In the genomic region with DNA sequence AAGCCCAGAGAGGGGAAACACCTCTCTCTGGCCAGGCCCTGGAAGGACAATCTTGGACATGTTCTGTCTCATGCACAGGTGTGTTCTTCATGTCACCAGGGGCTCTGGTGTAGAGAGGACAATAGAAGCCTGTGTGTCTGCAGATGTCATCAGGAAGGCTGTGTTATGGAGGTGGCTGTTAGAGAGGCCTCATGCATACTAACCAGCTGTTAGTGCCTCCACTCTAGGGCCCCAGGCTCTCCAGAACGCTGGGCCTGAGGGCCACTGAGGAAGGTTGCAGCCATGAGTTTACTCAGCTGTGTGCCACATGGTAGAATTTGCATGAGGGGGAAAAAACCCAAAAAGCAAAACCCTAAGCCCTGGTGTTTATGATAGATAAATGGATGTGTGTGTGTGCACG, we compare ENCODE assay signal across 17 mouse cellular contexts. TPM values are rescaled to one million over a fixed set of nuclear protein-coding genes. Genes with fewer than 3 reads are reported as not detected.
DNase-seq lines count a peak whose midpoint lies in the region; ATAC-seq and TF ChIP-seq lines count a peak whose summit lies in the region.
"Had no signal": no experiment of that assay in that cellular context is flagged by ENCODE, and none has a peak within 500 bp of the region (broad histone marks: within the 10 kb centered on the region; RNA-seq: fewer than 3 reads in every experiment).

No protein-coding gene starts in this region.

- no peaks in the 10 kb centered on the region for H3K4me1 ChIP-seq in hindbrain, embryonic 11.5 days (replicated peaks; ENCODE audit: control insufficient read depth, insufficient read depth, low read length)
- no peaks in the 10 kb centered on the region; the same call in 1 of the 2 replicates for H3K4me1 ChIP-seq in hindbrain, embryonic 13.5 days (replicated peaks)
- H3K4me1 ChIP-seq in CH12.LX (ENCODE audit: control insufficient read depth in 1 of 2, insufficient read depth in 2 of 2): peaks cover 7 to 29% of the 10 kb centered on the region in 2 experiments
- H3K4me1 ChIP-seq in limb, embryonic 13.5 days: peaks cover 31% of the 10 kb centered on the region
- no peaks in the 10 kb centered on the region for H3K4me1 ChIP-seq in liver, embryonic 11.5 days (replicated peaks; ENCODE audit: control insufficient read depth, insufficient read depth, low read length)

- ATAC-seq in hindbrain, embryonic 11.5 days (ENCODE audit: low FRiP score): no peak
- no peak for ATAC-seq in hindbrain, embryonic 13.5 days (ENCODE audit: low FRiP score)
- peak; percentile 57 for ATAC-seq in limb, embryonic 13.5 days (ENCODE audit: low FRiP score, low read depth)
- ATAC-seq in liver, embryonic 11.5 days (replicated peaks; ENCODE audit: low FRiP score): no peak

- H3K9me3 ChIP-seq in hindbrain, embryonic 11.5 days (ENCODE audit: control insufficient read depth, low read length): no peaks in the 10 kb centered on the region
- H3K9me3 ChIP-seq in hindbrain, embryonic 13.5 days: no peaks in the 10 kb centered on the region
- no peaks in the 10 kb centered on the region for H3K9me3 ChIP-seq in CH12.LX (replicated peaks; ENCODE audit: low read length)
- no peaks in the 10 kb centered on the region for H3K9me3 ChIP-seq in limb, embryonic 13.5 days
- no peaks in the 10 kb centered on the region for H3K9me3 ChIP-seq in liver, embryonic 11.5 days (ENCODE audit: control insufficient read depth, low read length)
- H3K9me3 ChIP-seq: heart, embryonic 13.5 days had no signal

- TF ChIP-seq POLR2A in CH12.LX (IDR thresholded peaks at IDR 0.05; ENCODE audit: low read depth, low read length): no peak

- no peak overlapping the region for H3K9ac ChIP-seq in hindbrain, embryonic 11.5 days (ENCODE audit: low read depth, low read length)
- no peak overlapping the region for H3K9ac ChIP-seq in hindbrain, embryonic 13.5 days
- no peak overlapping the region for H3K9ac ChIP-seq in CH12.LX (ENCODE audit: insufficient read depth, low read depth)
- no peak overlapping the region for H3K9ac ChIP-seq in limb, embryonic 13.5 days
- H3K9ac ChIP-seq in liver, embryonic 11.5 days (ENCODE audit: low read depth, low read length): no peak overlapping the region
- H3K9ac ChIP-seq: heart, embryonic 13.5 days had no signal

- intact Hi-C loops in heart, postnatal 10 days (cut with DNase I): no loop called here

- H3K79me2 ChIP-seq in CH12.LX (replicated peaks; ENCODE audit: control insufficient read depth, extremely low read depth, insufficient read depth, poor library complexity, severe bottlenecking): no peaks in the 10 kb centered on the region

- no peak for TF ChIP-seq RAD21 in CH12.LX (IDR thresholded peaks at IDR 0.05; ENCODE audit: low read depth, low read length)

- no peak for TF ChIP-seq CTCF in CH12.LX (conservative IDR thresholded peaks at IDR 0.05 in 1 of 2, IDR thresholded peaks at IDR 0.05 in 1 of 2; ENCODE audit: low read depth in 2 of 2, low read length in 2 of 2)

- no peak overlapping the region for H3K4me2 ChIP-seq in hindbrain, embryonic 11.5 days (replicated peaks; ENCODE audit: low read depth, low read length)
- H3K4me2 ChIP-seq in hindbrain, embryonic 13.5 days: no peak overlapping the region
- no peak overlapping the region for H3K4me2 ChIP-seq in CH12.LX (ENCODE audit: insufficient read depth, low read depth, poor library complexity, severe bottlenecking)
- H3K4me2 ChIP-seq in limb, embryonic 13.5 days (replicated peaks): no peak overlapping the region
- no peak overlapping the region for H3K4me2 ChIP-seq in liver, embryonic 11.5 days
- H3K4me2 ChIP-seq: heart, embryonic 13.5 days had no signal

- no peaks in the 10 kb centered on the region for H3K27me3 ChIP-seq in hindbrain, embryonic 11.5 days (ENCODE audit: control insufficient read depth, insufficient read depth, low read length)
- no peaks in the 10 kb centered on the region for H3K27me3 ChIP-seq in hindbrain, embryonic 13.5 days
- no peaks in the 10 kb centered on the region for H3K27me3 ChIP-seq in CH12.LX (replicated peaks)
- H3K27me3 ChIP-seq in limb, embryonic 13.5 days: no peaks in the 10 kb centered on the region
- H3K27me3 ChIP-seq in liver, embryonic 11.5 days (replicated peaks; ENCODE audit: control insufficient read depth, insufficient read depth, low read length): no peaks in the 10 kb centered on the region
- H3K27me3 ChIP-seq: heart, embryonic 13.5 days had no signal

- H3K36me3 ChIP-seq in hindbrain, embryonic 11.5 days (ENCODE audit: control insufficient read depth, insufficient read depth, low read length): no peaks in the 10 kb centered on the region
- H3K36me3 ChIP-seq in hindbrain, embryonic 13.5 days: peaks cover 30% of the 10 kb centered on the region
- peaks cover 17 to 49% of the 10 kb centered on the region in 2 experiments for H3K36me3 ChIP-seq in CH12.LX (replicated peaks in 1 of 2; ENCODE audit: control insufficient read depth in 1 of 2, insufficient read depth in 1 of 2, low read length in 1 of 2)
- peaks cover 25% of the 10 kb centered on the region for H3K36me3 ChIP-seq in limb, embryonic 13.5 days
- H3K36me3 ChIP-seq in liver, embryonic 11.5 days (ENCODE audit: control insufficient read depth, insufficient read depth, low read length): no peaks in the 10 kb centered on the region; the same call in 1 of the 2 replicates

- peak; percentile 3 for DNase-seq in hindbrain, embryonic 11.5 days (ENCODE audit: low spot score)
- peak; percentile 41 for DNase-seq in CH12.LX (ENCODE audit: extremely low read depth)
- DNase-seq in embryo, embryonic 11 days: peak; percentile 44
- no peak for DNase-seq in lung, adult 18-20 months
- DNase-seq in liver, embryonic 11.5 days (ENCODE audit: low spot score): no peak
- DNase-seq in heart, postnatal 10 days: no peak
- DNase-seq: cerebellum, postnatal 10 days; gastrocnemius, postnatal 14 days; kidney, adult 18-20 months; kidney, postnatal 25 days; lung, postnatal 14 days; right cerebral cortex, postnatal 25 days; thymus, postnatal 25 days had no signal

- no peak overlapping the region for H3K4me3 ChIP-seq in hindbrain, embryonic 11.5 days (ENCODE audit: low read depth, low read length)
- no peak overlapping the region for H3K4me3 ChIP-seq in hindbrain, embryonic 13.5 days
- H3K4me3 ChIP-seq in CH12.LX (replicated peaks in 1 of 3; ENCODE audit: low read depth in 2 of 3, low read length in 2 of 3, poor library complexity in 1 of 3): no peak overlapping the region
- no peak overlapping the region for H3K4me3 ChIP-seq in limb, embryonic 13.5 days
- H3K4me3 ChIP-seq in liver, embryonic 11.5 days (ENCODE audit: low read depth, low read length): no peak overlapping the region
- H3K4me3 ChIP-seq: heart, embryonic 13.5 days had no signal

- 58% methylated on average over 2 of the region's 2 CpGs for WGBS in hindbrain, embryonic 11.5 days
- WGBS in hindbrain, embryonic 13.5 days: 75% methylated on average over 2 of the region's 2 CpGs
- WGBS in limb, embryonic 13.5 days: 35% methylated on average over 2 of the region's 2 CpGs
- 81% methylated on average over 2 of the region's 2 CpGs for WGBS in liver, embryonic 11.5 days

- dilution Hi-C loops in CH12.LX (cut with MboI; ENCODE audit: extremely low pct_ligation_motif_present, extremely low pct_unique_long_range_greater_than_20kb, low sequenced_read_pairs): no loop called here

- H3K27ac ChIP-seq in hindbrain, embryonic 11.5 days (ENCODE audit: low read depth, low read length): no peak overlapping the region
- no peak overlapping the region for H3K27ac ChIP-seq in hindbrain, embryonic 13.5 days
- H3K27ac ChIP-seq in CH12.LX (ENCODE audit: insufficient read depth, low read depth): no peak overlapping the region
- H3K27ac ChIP-seq in limb, embryonic 13.5 days: peak overlapping the region; percentile 95
- no peak overlapping the region for H3K27ac ChIP-seq in liver, embryonic 11.5 days (ENCODE audit: low read depth, low read length)

- TF ChIP-seq EP300 in CH12.LX (IDR thresholded peaks at IDR 0.05; ENCODE audit: low read length): no peak

- in situ Hi-C loops in CH12.LX (cut with MboI; ENCODE audit: low pct_ligation_motif_present, low pct_unique_long_range_greater_than_20kb, low sequenced_read_pairs): no loop called here

TF ChIP-seq in CH12.LX, 34 proteins besides CTCF, POLR2A, EP300 and RAD21 (continues in another document):
- no peak for TF ChIP-seq MAFK (IDR thresholded peaks at IDR 0.05; ENCODE audit: insufficient replicate concordance, low read length)
- TF ChIP-seq USF1 (IDR thresholded peaks at IDR 0.05; ENCODE audit: low read depth, low read length): no peak
- no peak for TF ChIP-seq KAT2A (IDR thresholded peaks at IDR 0.05; ENCODE audit: insufficient replicate concordance, low read length)
- TF ChIP-seq CHD2 (IDR thresholded peaks at IDR 0.05; ENCODE audit: low read length): no peak

RNA-seq across cellular contexts. Expression of a gene that starts 25.5 kb away (rescaled TPM):
- polyA plus RNA-seq in hindbrain, embryonic 11.5 days (2014; fragmentation: Nextera tagmentation; extraction: Ambion mirVana): 0.65 and 0.71 TPM in 2 replicates
- polyA plus RNA-seq in hindbrain, embryonic 13.5 days (2015; fragmentation: Nextera tagmentation; extraction: Ambion mirVana): 0.45 and 0.60 TPM in 2 replicates
- total RNA-seq in CH12.LX (2012; rRNA removed) (0.25 TPM in 2 replicates), CH12.LX (2014; rRNA removed) (2.3 and 2.5 TPM in 2 replicates)
- polyA plus RNA-seq in CH12.LX (2012; ENCODE audit: insufficient read length, low read depth): 1.6 and 1.7 TPM in 2 replicates
- polyA plus RNA-seq in limb, embryonic 13.5 days (2015; fragmentation: Nextera tagmentation; extraction: Ambion mirVana): 1.2 and 1.5 TPM in 2 replicates
- polyA plus RNA-seq in liver, embryonic 11.5 days (2014; fragmentation: Nextera tagmentation; extraction: Ambion mirVana): 1.2 and 1.7 TPM in 2 replicates
- total RNA-seq in heart, postnatal 10 days (2021): 1 to 10 TPM; 1.6 TPM

RNA-seq across cellular contexts. Expression of a gene that starts 37.0 kb away (rescaled TPM):
- polyA plus RNA-seq in hindbrain, embryonic 11.5 days (2014; fragmentation: Nextera tagmentation; extraction: Ambion mirVana): 1.1 and 1.2 TPM in 2 replicates
- 2.3 and 2.5 TPM in 2 replicates for polyA plus RNA-seq in hindbrain, embryonic 13.5 days (2015; fragmentation: Nextera tagmentation; extraction: Ambion mirVana)
- total RNA-seq in CH12.LX (2012; rRNA removed): under 0.01 and 0.04 TPM in 2 replicates
- not detected in 2 replicates for total RNA-seq in CH12.LX (2014; rRNA removed)
- polyA plus RNA-seq in CH12.LX (2012; ENCODE audit: insufficient read length, low read depth): 0.08 and 0.14 TPM in 2 replicates
- 1.4 and 1.9 TPM in 2 replicates for polyA plus RNA-seq in limb, embryonic 13.5 days (2015; fragmentation: Nextera tagmentation; extraction: Ambion mirVana)
- polyA plus RNA-seq in liver, embryonic 11.5 days (2014; fragmentation: Nextera tagmentation; extraction: Ambion mirVana): 0.44 and 0.56 TPM in 2 replicates
- 10 to 100 TPM; 20.1 to 20.6 TPM for total RNA-seq in heart, postnatal 10 days (2021)
- total RNA-seq: megakaryocyte-erythroid progenitor cell, adult 5-6 weeks had no signal

RNA-seq across cellular contexts. Expression of a gene that starts 46.5 kb away (rescaled TPM):
- 14.1 and 14.6 TPM in 2 replicates for polyA plus RNA-seq in hindbrain, embryonic 11.5 days (2014; fragmentation: Nextera tagmentation; extraction: Ambion mirVana)
- 14.0 and 15.0 TPM in 2 replicates for polyA plus RNA-seq in hindbrain, embryonic 13.5 days (2015; fragmentation: Nextera tagmentation; extraction: Ambion mirVana)
- 8.7 and 11.4 TPM in 2 replicates for total RNA-seq in CH12.LX (2012; rRNA removed)
- total RNA-seq in CH12.LX (2014; rRNA removed): 21.5 and 23.6 TPM in 2 replicates
- polyA plus RNA-seq in CH12.LX (2012; ENCODE audit: insufficient read length, low read depth): 9.0 and 10.3 TPM in 2 replicates
- 13.9 and 14.3 TPM in 2 replicates for polyA plus RNA-seq in limb, embryonic 13.5 days (2015; fragmentation: Nextera tagmentation; extraction: Ambion mirVana)
- polyA plus RNA-seq in liver, embryonic 11.5 days (2014; fragmentation: Nextera tagmentation; extraction: Ambion mirVana): 19.0 and 23.7 TPM in 2 replicates
- 1 to 10 TPM; 8.3 to 9.1 TPM for total RNA-seq in heart, postnatal 10 days (2021)

Comparison
In these comparisons a context has a peak if more than half of its experiments do, and no peak if none do; other contexts are left out.
1. DNase-seq: peak in hindbrain, embryonic 11.5 days (single experiment), CH12.LX (single experiment) and embryo, embryonic 11 days (single experiment); none in lung, adult 18-20 months (0 of 2), liver, embryonic 11.5 days (single experiment) and heart, postnatal 10 days (0 of 2).